Mouse (Mus musculus): ENCODE measurements around the gene Rfpl4.
A peak's percentile ranks its signal among the peaks of the same experiment; 100 is the strongest.
"Not testable (repeated sequence)": the region's sequence is repeated elsewhere in the genome, so short reads cannot be mapped to it uniquely, and the experiment has no call there.

Gene Rfpl4

GRCm38 (mm10) chr7:5116850-5117249 lies at the start of gene Rfpl4:
TSS of gene Rfpl4 (minus strand) at chr7:5116950.
- DNase-seq = no peak

GRCm38 (mm10) chr7:5149570-5149969 lies 32.8 kb upstream of the Rfpl4 start, which contains the start of gene Vmn1r55:
TSS of gene Vmn1r55 (minus strand) at chr7:5149670.
- DNase-seq = not testable (repeated sequence)

- DNase-seq = peak; percentile 83 to 87
Measured at GRCm38 (mm10) chr7:5125549-5126406, 9.0 kb upstream of the Rfpl4 start, which contains the start of gene Rasl2-9. TSS of gene Rasl2-9 (minus strand) at chr7:5125950.

GRCm38 (mm10) chr7:5125078-5125477 lies 8.3 kb upstream of the Rfpl4 start:
- no peak for DNase-seq

GRCm38 (mm10) chr7:5112701-5113100 lies 4.0 kb downstream of the Rfpl4 start:
- DNase-seq = no peak

- no peak for DNase-seq
Measured at GRCm38 (mm10) chr7:5109301-5109700, 7.4 kb downstream of the Rfpl4 start.

- DNase-seq = no peak
Measured at GRCm38 (mm10) chr7:5108272-5108671, 8.5 kb downstream of the Rfpl4 start.

- DNase-seq = no peak
Measured at GRCm38 (mm10) chr7:5102564-5102963, 14.2 kb downstream of the Rfpl4 start.

GRCm38 (mm10) chr7:5101066-5101663 lies 15.6 kb downstream of the Rfpl4 start:
- DNase-seq = peak; percentile 69 to 75

GRCm38 (mm10) chr7:5099796-5100195 lies 17.0 kb downstream of the Rfpl4 start:
- no peak for DNase-seq

GRCm38 (mm10) chr7:5098769-5099168 lies 18.0 kb downstream of the Rfpl4 start:
- DNase-seq = no peak

- DNase-seq = no peak
Measured at GRCm38 (mm10) chr7:5092831-5093510, 23.8 kb downstream of the Rfpl4 start.

GRCm38 (mm10) chr7:5092381-5092780 lies 24.4 kb downstream of the Rfpl4 start:
- no peak for DNase-seq

GRCm38 (mm10) chr7:5091008-5091728 lies 25.6 kb downstream of the Rfpl4 start:
- no peak for DNase-seq

GRCm38 (mm10) chr7:5089853-5090252 lies 26.9 kb downstream of the Rfpl4 start:
- no peak for DNase-seq

GRCm38 (mm10) chr7:5087886-5088285 lies 28.9 kb downstream of the Rfpl4 start:
- DNase-seq = no peak

GRCm38 (mm10) chr7:5086921-5087440 lies 29.8 kb downstream of the Rfpl4 start:
- no peak for DNase-seq

GRCm38 (mm10) chr7:5085512-5085911 lies 31.2 kb downstream of the Rfpl4 start:
- DNase-seq = no peak

- peak; percentile 71 to 78 for DNase-seq
Measured at GRCm38 (mm10) chr7:5083325-5084105, 33.2 kb downstream of the Rfpl4 start.

- no peak for DNase-seq
Measured at GRCm38 (mm10) chr7:5081939-5082338, 34.8 kb downstream of the Rfpl4 start.

- no peak for DNase-seq
Measured at GRCm38 (mm10) chr7:5081241-5081640, 35.5 kb downstream of the Rfpl4 start.

GRCm38 (mm10) chr7:5080815-5081214 lies 35.9 kb downstream of the Rfpl4 start:
- no peak for DNase-seq

All from B cell, adult 2 months (primary cell).